Mouse (Mus musculus): ENCODE measurements around the gene Zfp949. TPM values are rescaled to one million over a fixed set of nuclear protein-coding genes. Genes with fewer than 3 reads are reported as not detected.

The Zfp949 gene
- total and polyA plus RNA-seq, 3 experiments, result 0.93 to 30.9 (median 14.0) TPM

- ATAC-seq (ENCODE audit: extremely low read depth, insufficient number of reproducible peaks, low FRiP score, poor library complexity, severe bottlenecking), result no peak
- Histone ChIP-seq H3K27me3 (ENCODE audit: insufficient read depth, low read length) (no peaks in the 10 kb centered on the region), H3K4me3 (ENCODE audit: low read depth, low read length) (no peak overlapping the region), H3K36me3 (replicated peaks) (peaks cover 18% of the 10 kb centered on the region), H3K4me1 (ENCODE audit: insufficient read depth, low read depth, low read length) (peaks cover 27% of the 10 kb centered on the region), H3K9me3 (replicated peaks) (no peaks in the 10 kb centered on the region)
- no peak for DNase-seq (ENCODE audit: low spot score)
- no peak for TF ChIP-seq TAL1 (conservative IDR thresholded peaks at IDR 0.05; ENCODE audit: low read depth, low read length)
- no peak for TF ChIP-seq GATA1 (IDR thresholded peaks at IDR 0.05; ENCODE audit: borderline replicate concordance, low read length)
- peak; percentile 65; the same call in 1 of the 2 replicates for TF ChIP-seq POLR2AphosphoS5 (IDR thresholded peaks at IDR 0.05; ENCODE audit: insufficient replicate concordance, low read depth, low read length)
Measured at GRCm38 (mm10) chr9:88519390-88520121, 28.3 kb upstream of the Zfp949 start.

GRCm38 (mm10) chr9:88520122-88520848 lies 27.5 kb upstream of the Zfp949 start:
- Histone ChIP-seq H3K4me3 (ENCODE audit: low read depth, low read length) (peak overlapping the region; percentile 74), H3K36me3 (replicated peaks) (peaks cover 18% of the 10 kb centered on the region), H3K9me3 (replicated peaks) (no peaks in the 10 kb centered on the region), H3K27me3 (ENCODE audit: insufficient read depth, low read length) (no peaks in the 10 kb centered on the region), H3K4me1 (ENCODE audit: insufficient read depth, low read depth, low read length) (peaks cover 33% of the 10 kb centered on the region)
- DNase-seq (ENCODE audit: low spot score) (no peak), ATAC-seq (ENCODE audit: extremely low read depth, insufficient number of reproducible peaks, low FRiP score, poor library complexity, severe bottlenecking) (no peak)
- no peak for TF ChIP-seq GATA2 (IDR thresholded peaks at IDR 0.05; ENCODE audit: borderline replicate concordance, low read depth, low read length)
- no peak for TF ChIP-seq TAL1 (conservative IDR thresholded peaks at IDR 0.05; ENCODE audit: low read depth, low read length)
- TF ChIP-seq CTCF (IDR thresholded peaks at IDR 0.05; ENCODE audit: low read depth, low read length), result no peak
- no peak for TF ChIP-seq GATA1 (IDR thresholded peaks at IDR 0.05; ENCODE audit: borderline replicate concordance, low read length)
- TF ChIP-seq POLR2AphosphoS5 (IDR thresholded peaks at IDR 0.05; ENCODE audit: insufficient replicate concordance, low read depth, low read length), result peak; percentile 30; the same call in 1 of the 2 replicates

DNA sequence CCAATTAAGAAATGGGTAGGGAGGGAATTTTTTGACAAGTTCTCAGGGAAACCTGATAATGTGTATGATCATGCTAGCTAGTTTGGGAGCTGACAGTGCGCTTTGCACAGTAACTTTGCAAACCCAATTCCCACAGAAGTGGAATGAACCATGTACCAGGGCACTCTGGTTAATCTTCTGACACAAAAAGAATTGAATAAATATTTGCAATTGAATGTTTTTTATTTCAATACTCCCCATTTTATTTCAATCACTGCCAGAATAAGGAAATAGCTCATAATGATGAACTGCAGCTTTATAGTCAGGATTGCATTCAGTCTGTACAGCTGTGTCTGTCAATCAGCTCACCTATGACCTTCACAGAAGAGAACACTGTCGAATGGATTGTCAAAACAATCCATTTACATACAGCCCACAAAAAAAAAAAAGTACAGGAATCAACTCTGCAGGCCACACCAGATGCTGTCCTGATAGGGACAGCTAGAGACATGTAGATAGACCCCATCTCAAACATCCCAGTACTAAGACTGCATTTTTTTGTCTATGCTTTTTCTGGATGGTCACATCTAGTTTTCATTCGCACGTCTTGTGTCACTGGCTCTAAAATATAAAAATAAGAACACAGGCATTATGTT lies 26.9 kb upstream of the Zfp949 start:
- DNase-seq (ENCODE audit: low spot score), result no peak
- peaks cover 33% of the 10 kb centered on the region for H3K4me1 ChIP-seq (ENCODE audit: insufficient read depth, low read depth, low read length)

GRCm38 (mm10) chr9:88521961-88522568 lies 25.8 kb upstream of the Zfp949 start:
- Histone ChIP-seq H3K4me1 (ENCODE audit: insufficient read depth, low read depth, low read length) (peaks cover 33% of the 10 kb centered on the region), H3K4me3 (ENCODE audit: low read depth, low read length) (peak overlapping the region; percentile 74), H3K27me3 (ENCODE audit: insufficient read depth, low read length) (no peaks in the 10 kb centered on the region), H3K9me3 (replicated peaks) (no peaks in the 10 kb centered on the region), H3K36me3 (replicated peaks) (peaks cover 18% of the 10 kb centered on the region)
- no peak for DNase-seq (ENCODE audit: low spot score)
- TF ChIP-seq TAL1 (conservative IDR thresholded peaks at IDR 0.05; ENCODE audit: low read depth, low read length), result no peak
- TF ChIP-seq POLR2AphosphoS5 (IDR thresholded peaks at IDR 0.05; ENCODE audit: insufficient replicate concordance, low read depth, low read length), result no peak
- no peak for TF ChIP-seq GATA1 (IDR thresholded peaks at IDR 0.05; ENCODE audit: borderline replicate concordance, low read length)
- TF ChIP-seq CTCF (IDR thresholded peaks at IDR 0.05; ENCODE audit: low read depth, low read length), result no peak
- no peak for TF ChIP-seq GATA2 (IDR thresholded peaks at IDR 0.05; ENCODE audit: borderline replicate concordance, low read depth, low read length)
- no peak for ATAC-seq (ENCODE audit: extremely low read depth, insufficient number of reproducible peaks, low FRiP score, poor library complexity, severe bottlenecking)

More for the DNA sequence above, 26.9 kb upstream of the Zfp949 start:
- Histone ChIP-seq H3K4me3 (ENCODE audit: low read depth, low read length) (peak overlapping the region; percentile 74), H3K27me3 (ENCODE audit: insufficient read depth, low read length) (no peaks in the 10 kb centered on the region), H3K9me3 (replicated peaks) (no peaks in the 10 kb centered on the region), H3K36me3 (replicated peaks) (peaks cover 18% of the 10 kb centered on the region)
- TF ChIP-seq GATA1 (IDR thresholded peaks at IDR 0.05; ENCODE audit: borderline replicate concordance, low read length) (no peak), POLR2AphosphoS5 (IDR thresholded peaks at IDR 0.05; ENCODE audit: insufficient replicate concordance, low read depth, low read length) (no peak), TAL1 (conservative IDR thresholded peaks at IDR 0.05; ENCODE audit: low read depth, low read length) (no peak), GATA2 (IDR thresholded peaks at IDR 0.05; ENCODE audit: borderline replicate concordance, low read depth, low read length) (no peak), CTCF (IDR thresholded peaks at IDR 0.05; ENCODE audit: low read depth, low read length) (no peak)
- ATAC-seq (ENCODE audit: extremely low read depth, insufficient number of reproducible peaks, low FRiP score, poor library complexity, severe bottlenecking), result no peak

- Histone ChIP-seq H3K4me1 (ENCODE audit: insufficient read depth, low read depth, low read length) (peaks cover 33% of the 10 kb centered on the region), H3K4me3 (ENCODE audit: low read depth, low read length) (peak overlapping the region; percentile 74), H3K36me3 (replicated peaks) (peaks cover 18% of the 10 kb centered on the region), H3K27me3 (ENCODE audit: insufficient read depth, low read length) (no peaks in the 10 kb centered on the region), H3K9me3 (replicated peaks) (no peaks in the 10 kb centered on the region)
- TF ChIP-seq TAL1 (conservative IDR thresholded peaks at IDR 0.05; ENCODE audit: low read depth, low read length) (no peak), POLR2AphosphoS5 (IDR thresholded peaks at IDR 0.05; ENCODE audit: insufficient replicate concordance, low read depth, low read length) (peak; percentile 97)
- DNase-seq (ENCODE audit: low spot score) (peak; percentile 87), ATAC-seq (ENCODE audit: extremely low read depth, insufficient number of reproducible peaks, low FRiP score, poor library complexity, severe bottlenecking) (peak; percentile 76)
Measured at GRCm38 (mm10) chr9:88522569-88523334, 25.1 kb upstream of the Zfp949 start.

Measured in G1E (cell line).